Mouse (Mus musculus): ENCODE results near the gene Zfp955a.
"Not testable (repeated sequence)": the region's sequence is repeated elsewhere in the genome, so short reads cannot be mapped to it uniquely, and the experiment has no call there.

DNA sequence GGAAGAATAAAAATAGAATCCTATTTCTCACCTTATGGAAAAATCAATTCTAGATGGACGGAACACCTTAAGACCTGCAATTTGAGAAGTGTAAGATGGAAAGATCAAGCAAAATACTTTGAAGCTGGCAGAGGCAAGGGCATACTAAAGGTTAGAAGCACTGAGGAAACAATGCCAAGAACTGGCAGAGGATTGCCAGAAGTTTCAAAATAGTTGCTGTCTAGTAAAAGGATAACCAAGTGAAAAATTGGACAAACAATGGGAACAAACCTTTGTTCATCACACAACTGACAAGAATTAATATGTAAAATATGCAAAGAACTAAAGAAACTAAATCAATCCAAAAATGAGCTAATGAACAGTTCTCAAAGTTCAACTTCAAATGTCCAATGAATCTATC, 18.3 kb downstream of the Zfp955a start:
- not testable (repeated sequence) for TF ChIP-seq CTCF (IDR thresholded peaks at IDR 0.05; ENCODE audit: low read depth, low read length); POLR2A (IDR thresholded peaks at IDR 0.05; ENCODE audit: borderline replicate concordance, low read depth, low read length)
